Mouse (Mus musculus) hindbrain, embryonic 16.5 days (tissue): ENCODE measurements around the gene Slc6a9. TPM values are rescaled to one million over a fixed set of nuclear protein-coding genes. Genes with fewer than 3 reads are reported as not detected.

Source experiments
- ATAC-seq: fragments of 200-750 bp; cut with Nextera tagmentation; 2 replicates; pipeline ENCODE4 v1.8.0; 2017; ENCODE audit warnings: moderate TSS enrichment, moderate library complexity
- H3K27ac ChIP-seq: fragments of 300-500 bp; sonication (generic); 2 replicates; pipeline ENCODE4 v1.5.1; 2014; ENCODE audit warnings: low read depth, mild to moderate bottlenecking, control low read depth, low read length, moderate library complexity
- H3K27me3 ChIP-seq: fragments of 300-500 bp; sonication (generic); replicated peaks from 2 replicates; pipeline ENCODE4 v1.6.1; 2014; ENCODE audit warnings: low read length; ENCODE audit not compliant: control insufficient read depth, insufficient read depth
- H3K36me3 ChIP-seq: fragments of 300-500 bp; sonication (generic); 2 replicates; pipeline ENCODE4 v1.6.1; 2014; ENCODE audit warnings: mild to moderate bottlenecking, low read length, moderate library complexity, mixed read lengths; ENCODE audit not compliant: control insufficient read depth, insufficient read depth
- H3K4me1 ChIP-seq: fragments of 300-500 bp; sonication (generic); 2 replicates; pipeline ENCODE4 v1.6.1; 2014; ENCODE audit warnings: low read depth, low read length; ENCODE audit not compliant: control insufficient read depth, insufficient read depth
- H3K4me2 ChIP-seq: fragments of 300-500 bp; sonication (generic); 2 replicates; pipeline ENCODE4 v1.6.1; 2014; ENCODE audit warnings: mild to moderate bottlenecking, low read length, control low read depth, moderate library complexity
- H3K4me3 ChIP-seq: fragments of 300-500 bp; sonication (generic); 2 replicates; pipeline ENCODE4 v1.5.1; 2014; ENCODE audit warnings: mild to moderate bottlenecking, low read length, control low read depth, moderate library complexity
- H3K9ac ChIP-seq: fragments of 300-500 bp; sonication (generic); 2 replicates; pipeline ENCODE4 v1.6.1; 2014; ENCODE audit warnings: low read depth, mild to moderate bottlenecking, control low read depth, low read length, moderate library complexity
- H3K9me3 ChIP-seq: fragments of 300-500 bp; sonication (generic); 2 replicates; pipeline ENCODE4 v1.6.1; 2014; ENCODE audit warnings: mild to moderate bottlenecking, low read length, moderate library complexity; ENCODE audit not compliant: control insufficient read depth
- WGBS: fragments of 180-500 bp; shearing (Covaris S2); extraction: QIAGEN DNeasy Blood & Tissue Kit; methylation state at CpG from one replicate; pipeline ENCODE4 v1.1.7; 2014; 5-methylcytosine and 5-hydroxymethylcytosine counted together
- polyA plus RNA-seq: library from polyadenylated mRNA; unstranded; fragments of >200 nt; fragmentation: Nextera tagmentation; extraction: Ambion mirVana; gene quantifications from 2 replicates; pipeline ENCODE4 v1.2.1, GENCODE M21; 2015

The Slc6a9 gene
- 55.3 and 63.8 TPM in 2 replicates for polyA plus RNA-seq

- Histone ChIP-seq H3K9me3 (no peaks in the 10 kb centered on the region), H3K27me3 (peaks cover 3% of the 10 kb centered on the region; the same call in 1 of the 2 replicates), H3K4me2 (peak within 1 kb of the TSS; percentile 89), H3K4me3 (peak within 1 kb of the TSS; percentile 83), H3K36me3 (no peaks in the 10 kb centered on the region), H3K9ac (peak within 1 kb of the TSS; percentile 90), H3K27ac (peak within 1 kb of the TSS; percentile 93), H3K4me1 (peaks cover 10% of the 10 kb centered on the region)
- 25% methylated on average over 3 of the region's 3 CpGs for WGBS
- no peak for ATAC-seq
Measured at GRCm38 (mm10) chr4:117834457-117834844, at the start of gene Slc6a9. TSS of gene Slc6a9 (plus strand) at chr4:117834506.

GRCm38 (mm10) chr4:117786963-117787362 is 47.3 kb upstream of the Slc6a9 start:
- H3K4me1 ChIP-seq = no peaks in the 10 kb centered on the region
- H3K4me2 ChIP-seq = peak overlapping the region; percentile 34
- WGBS = 33% methylated on average over 8 of the region's 8 CpGs

GRCm38 (mm10) chr4:117788308-117788707 is 46.0 kb upstream of the Slc6a9 start:
- WGBS = 70% methylated on average over 10 of the region's 10 CpGs

More at GRCm38 (mm10) chr4:117786963-117787362, 47.3 kb upstream of the Slc6a9 start:
- Histone ChIP-seq H3K27me3 (no peaks in the 10 kb centered on the region), H3K4me3 (peak overlapping the region; percentile 13; the same call in 1 of the 2 replicates), H3K9me3 (no peaks in the 10 kb centered on the region), H3K36me3 (no peaks in the 10 kb centered on the region), H3K9ac (no peak overlapping the region), H3K27ac (no peak overlapping the region)
- peak; percentile 74 for ATAC-seq

GRCm38 (mm10) chr4:117799904-117800303 is 34.4 kb upstream of the Slc6a9 start:
- Histone ChIP-seq H3K4me3 (no peak overlapping the region), H3K4me2 (no peak overlapping the region), H3K27ac (no peak overlapping the region), H3K36me3 (no peaks in the 10 kb centered on the region), H3K27me3 (no peaks in the 10 kb centered on the region), H3K9ac (no peak overlapping the region), H3K4me1 (no peaks in the 10 kb centered on the region), H3K9me3 (no peaks in the 10 kb centered on the region)
- 87% methylated on average over 6 of the region's 6 CpGs for WGBS
- ATAC-seq = no peak

More at GRCm38 (mm10) chr4:117788308-117788707, 46.0 kb upstream of the Slc6a9 start:
- no peak for ATAC-seq
- H3K36me3 ChIP-seq = no peaks in the 10 kb centered on the region
- H3K27me3 ChIP-seq = no peaks in the 10 kb centered on the region
- no peak overlapping the region for H3K9ac ChIP-seq
- H3K4me3 ChIP-seq = no peak overlapping the region
- no peak overlapping the region for H3K4me2 ChIP-seq
- no peaks in the 10 kb centered on the region for H3K4me1 ChIP-seq
- no peak overlapping the region for H3K27ac ChIP-seq
- no peaks in the 10 kb centered on the region for H3K9me3 ChIP-seq

- WGBS = 71% methylated on average over 5 of the region's 5 CpGs
- Histone ChIP-seq H3K9me3 (no peaks in the 10 kb centered on the region), H3K4me3 (no peak overlapping the region), H3K36me3 (no peaks in the 10 kb centered on the region), H3K27me3 (no peaks in the 10 kb centered on the region), H3K27ac (no peak overlapping the region), H3K4me1 (no peaks in the 10 kb centered on the region), H3K4me2 (no peak overlapping the region), H3K9ac (no peak overlapping the region)
- no peak for ATAC-seq
Measured at GRCm38 (mm10) chr4:117806992-117807391, 27.3 kb upstream of the Slc6a9 start.

- WGBS = 63% methylated on average over 2 of the region's 2 CpGs
- Histone ChIP-seq H3K4me1 (no peaks in the 10 kb centered on the region), H3K9me3 (no peaks in the 10 kb centered on the region), H3K4me3 (no peak overlapping the region), H3K4me2 (no peak overlapping the region), H3K27me3 (no peaks in the 10 kb centered on the region), H3K36me3 (no peaks in the 10 kb centered on the region), H3K27ac (no peak overlapping the region), H3K9ac (no peak overlapping the region)
- no peak for ATAC-seq
Measured at GRCm38 (mm10) chr4:117810933-117811332, 23.4 kb upstream of the Slc6a9 start.

GRCm38 (mm10) chr4:117813591-117814192 is 20.6 kb upstream of the Slc6a9 start:
- H3K9ac ChIP-seq = no peak overlapping the region
- no peak for ATAC-seq
- H3K27ac ChIP-seq = no peak overlapping the region
- H3K36me3 ChIP-seq = no peaks in the 10 kb centered on the region
- no peaks in the 10 kb centered on the region for H3K27me3 ChIP-seq
- no peaks in the 10 kb centered on the region for H3K4me1 ChIP-seq
- WGBS = 80% methylated on average over 9 of the region's 9 CpGs
- H3K4me3 ChIP-seq = no peak overlapping the region
- H3K4me2 ChIP-seq = no peak overlapping the region
- H3K9me3 ChIP-seq = no peaks in the 10 kb centered on the region

GRCm38 (mm10) chr4:117814333-117814732 is 20.0 kb upstream of the Slc6a9 start:
- 34% methylated on average over 4 of the region's 4 CpGs for WGBS
- H3K27me3 ChIP-seq = no peaks in the 10 kb centered on the region

GRCm38 (mm10) chr4:117816776-117817175 is 17.5 kb upstream of the Slc6a9 start:
- Histone ChIP-seq H3K9ac (no peak overlapping the region), H3K27me3 (no peaks in the 10 kb centered on the region), H3K9me3 (0 out of 2 replicates have a peak, but pooled peaks cover 2% of the 10 kb centered on the region), H3K27ac (no peak overlapping the region), H3K4me2 (no peak overlapping the region), H3K36me3 (no peaks in the 10 kb centered on the region), H3K4me1 (no peaks in the 10 kb centered on the region), H3K4me3 (no peak overlapping the region)
- no peak for ATAC-seq
- WGBS = 77% methylated on average over 5 of the region's 5 CpGs

More at GRCm38 (mm10) chr4:117814333-117814732, 20.0 kb upstream of the Slc6a9 start:
- no peak overlapping the region for H3K4me3 ChIP-seq
- 0 out of 2 replicates have a peak, but pooled peaks cover 2% of the 10 kb centered on the region for H3K9me3 ChIP-seq
- no peaks in the 10 kb centered on the region for H3K4me1 ChIP-seq
- no peak for ATAC-seq
- no peaks in the 10 kb centered on the region for H3K36me3 ChIP-seq
- H3K9ac ChIP-seq = no peak overlapping the region
- no peak overlapping the region for H3K27ac ChIP-seq
- H3K4me2 ChIP-seq = no peak overlapping the region
